Mouse (Mus musculus): ENCODE data around the gene Efcab11.

- TF ChIP-seq EP300 (IDR thresholded peaks at IDR 0.05; ENCODE audit: low read depth) (no peak), CTCF (IDR thresholded peaks at IDR 0.05; ENCODE audit: low read depth) (no peak)
These were observed 239.3 kb downstream of the Efcab11 start for GRCm38 (mm10) chr12:99644966-99645365.
